Comparison of ENCODE assay signal across 13 mouse cellular contexts in the genomic region with DNA sequence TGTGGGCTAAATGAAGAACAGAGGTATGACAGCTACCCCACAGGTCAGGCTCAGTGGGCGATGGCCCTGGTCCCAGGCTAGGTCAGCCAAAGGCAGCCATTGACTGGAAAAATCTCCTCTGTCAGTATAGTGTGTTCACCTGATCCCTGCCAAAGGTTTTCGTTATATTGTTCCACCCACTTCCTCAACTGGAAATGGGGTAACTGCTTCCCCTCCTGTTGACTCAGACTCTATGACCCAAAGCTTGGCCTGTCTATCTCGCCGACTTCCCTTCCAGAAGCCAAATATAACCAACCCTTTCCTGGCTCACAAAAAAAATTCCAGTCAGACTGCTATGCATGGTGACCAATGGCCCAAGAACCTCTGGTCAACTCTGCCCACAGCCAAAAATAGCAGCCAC.
DNase-seq lines count a peak whose midpoint lies in the region; ATAC-seq and TF ChIP-seq lines count a peak whose summit lies in the region.
"Had no signal": no experiment of that assay in that cellular context is flagged by ENCODE, and none has a peak within 500 bp of the region (broad histone marks: within the 10 kb centered on the region; RNA-seq: fewer than 3 reads in every experiment).

No protein-coding gene starts in this region.

- no peak overlapping the region for H3K9ac ChIP-seq in heart, embryonic 11.5 days (ENCODE audit: low read depth, low read length)
- no peak overlapping the region for H3K9ac ChIP-seq in lung, postnatal 0 days (replicated peaks; ENCODE audit: low read depth)

- TF ChIP-seq POLR2A in embryonic fibroblast, embryonic 13.5 days (IDR thresholded peaks at IDR 0.05; ENCODE audit: low read depth, low read length) = no peak

- peaks cover 3% of the 10 kb centered on the region; the same call in 1 of the 2 replicates for H3K9me3 ChIP-seq in heart, embryonic 11.5 days (replicated peaks; ENCODE audit: control insufficient read depth, low read length)
- no peaks in the 10 kb centered on the region for H3K9me3 ChIP-seq in lung, postnatal 0 days (ENCODE audit: low read length)

- H3K4me1 ChIP-seq in heart, embryonic 11.5 days (ENCODE audit: control insufficient read depth, insufficient read depth, low read length) = no peaks in the 10 kb centered on the region
- 0 out of 2 replicates have a peak, but pooled peaks cover 4% of the 10 kb centered on the region for H3K4me1 ChIP-seq in embryonic fibroblast, embryonic 13.5 days (ENCODE audit: control insufficient read depth, insufficient read depth, low read length)
- no peaks in the 10 kb centered on the region for H3K4me1 ChIP-seq in lung, postnatal 0 days (ENCODE audit: insufficient read depth, low read depth, low read length)

- TF ChIP-seq CTCF in embryonic fibroblast, embryonic 13.5 days (IDR thresholded peaks at IDR 0.05; ENCODE audit: borderline replicate concordance, insufficient read depth, low read length) = no peak
- no peak for TF ChIP-seq CTCF in lung, postnatal 0 days (IDR thresholded peaks at IDR 0.05)

- peak; percentile 56 to 88 for DNase-seq in heart, adult 18-20 months
- DNase-seq in heart, postnatal 25 days (ENCODE audit: low spot score) = peak; percentile 46
- peak; percentile 33 for DNase-seq in lung, postnatal 0 days (ENCODE audit: low spot score)
- DNase-seq in ovary, adult 18-20 months (ENCODE audit: low spot score) = no peak
- DNase-seq in yolk sac, embryonic 10.5 days (ENCODE audit: low spot score) = no peak
- no peak for DNase-seq in cerebellum, postnatal 25 days
- DNase-seq: cerebellum, adult 9-11 months; thymus, postnatal 4 days had no signal

- no peak overlapping the region for H3K27ac ChIP-seq in heart, embryonic 11.5 days (ENCODE audit: low read depth, low read length)
- H3K27ac ChIP-seq in embryonic fibroblast, embryonic 13.5 days (ENCODE audit: insufficient read depth, low read length) = peak overlapping the region; percentile 59; the same call in 1 of the 2 replicates
- no peak overlapping the region for H3K27ac ChIP-seq in lung, postnatal 0 days (ENCODE audit: low read length)
- H3K27ac ChIP-seq: hindbrain, postnatal 0 days had no signal

- no peak overlapping the region for H3K4me2 ChIP-seq in heart, embryonic 11.5 days
- no peak overlapping the region for H3K4me2 ChIP-seq in lung, postnatal 0 days (replicated peaks; ENCODE audit: low read depth, low read length)

- H3K36me3 ChIP-seq in heart, embryonic 11.5 days (ENCODE audit: control insufficient read depth, insufficient read depth, low read length) = no peaks in the 10 kb centered on the region
- H3K36me3 ChIP-seq in lung, postnatal 0 days (ENCODE audit: insufficient read depth, low read length) = no peaks in the 10 kb centered on the region

- WGBS in heart, embryonic 11.5 days (ENCODE audit: insufficient replicate concordance) = 45% methylated on average over 4 of the region's 4 CpGs
- WGBS in lung, postnatal 0 days = 56% methylated on average over 4 of the region's 4 CpGs

- no peak overlapping the region for H3K4me3 ChIP-seq in heart, embryonic 11.5 days (ENCODE audit: low read depth, low read length)
- no peak overlapping the region for H3K4me3 ChIP-seq in embryonic fibroblast, embryonic 13.5 days (ENCODE audit: insufficient read depth, low read length)
- H3K4me3 ChIP-seq in lung, postnatal 0 days (ENCODE audit: low read depth, low read length) = no peak overlapping the region

- intact Hi-C loops in heart, postnatal 25 days (cut with DNase I) = loop anchor here (10.0 kb wide), 1 partner anchor 278 kb away; no protein-coding TSS in a partner anchor

- ATAC-seq in heart, embryonic 11.5 days (replicated peaks; ENCODE audit: insufficient number of reproducible peaks, low FRiP score, low TSS enrichment) = no peak; the same call in 1 of the 2 replicates
- peak; percentile 48 for ATAC-seq in lung, postnatal 0 days
- ATAC-seq: forebrain, embryonic 14.5 days; hindbrain, postnatal 0 days; midbrain, embryonic 16.5 days had no signal

- H3K27me3 ChIP-seq in heart, embryonic 11.5 days (ENCODE audit: control insufficient read depth, insufficient read depth, low read length) = 0 out of 2 replicates have a peak, but pooled peaks cover 3% of the 10 kb centered on the region
- H3K27me3 ChIP-seq in lung, postnatal 0 days (replicated peaks; ENCODE audit: insufficient read depth, low read length) = no peaks in the 10 kb centered on the region

- TF ChIP-seq EP300 in lung, postnatal 0 days (IDR thresholded peaks at IDR 0.05) = peak; percentile 74

Comparison
In these comparisons a context has a peak if more than half of its experiments do, and no peak if none do; other contexts are left out.
1. DNase-seq: peak in heart, adult 18-20 months (2 of 2), heart, postnatal 25 days (single experiment) and lung, postnatal 0 days (single experiment); none in ovary, adult 18-20 months (single experiment), yolk sac, embryonic 10.5 days (single experiment) and cerebellum, postnatal 25 days (0 of 2).